Mouse (Mus musculus): ENCODE data around the gene Uaca. TPM values are rescaled to one million over a fixed set of nuclear protein-coding genes. Genes with fewer than 3 reads are reported as not detected.
A peak's percentile ranks its signal among the peaks of the same experiment; 100 is the strongest.

The Uaca gene
- polyA plus RNA-seq, 1 experiment from 2014 or later: 12.5 TPM

- Histone ChIP-seq H3K4me2 (ENCODE audit: low read length) (no peak overlapping the region), H3K4me1 (ENCODE audit: control insufficient read depth, insufficient read depth, low read length) (no peaks in the 10 kb centered on the region), H3K27ac (ENCODE audit: low read depth, low read length) (no peak overlapping the region), H3K27me3 (replicated peaks; ENCODE audit: control insufficient read depth, insufficient read depth, low read length) (no peaks in the 10 kb centered on the region), H3K36me3 (ENCODE audit: control insufficient read depth, insufficient read depth, low read length) (no peaks in the 10 kb centered on the region), H3K9ac (ENCODE audit: low read length) (no peak overlapping the region), H3K9me3 (replicated peaks; ENCODE audit: control insufficient read depth, low read length) (no peaks in the 10 kb centered on the region), H3K4me3 (ENCODE audit: low read depth, low read length) (no peak overlapping the region)
- peak; percentile 68 for DNase-seq (ENCODE audit: low spot score)
- no peak for ATAC-seq
- 31% methylated on average over 6 of the region's 6 CpGs for WGBS
These were observed 38.1 kb upstream of the Uaca start for GRCm38 (mm10) chr9:60756258-60756657.

GRCm38 (mm10) chr9:60756866-60757740 lies 37.2 kb upstream of the Uaca start:
- Histone ChIP-seq H3K36me3 (ENCODE audit: control insufficient read depth, insufficient read depth, low read length) (no peaks in the 10 kb centered on the region), H3K4me2 (ENCODE audit: low read length) (no peak overlapping the region), H3K27me3 (replicated peaks; ENCODE audit: control insufficient read depth, insufficient read depth, low read length) (no peaks in the 10 kb centered on the region), H3K4me1 (ENCODE audit: control insufficient read depth, insufficient read depth, low read length) (no peaks in the 10 kb centered on the region), H3K4me3 (ENCODE audit: low read depth, low read length) (no peak overlapping the region), H3K9me3 (replicated peaks; ENCODE audit: control insufficient read depth, low read length) (no peaks in the 10 kb centered on the region), H3K9ac (ENCODE audit: low read length) (no peak overlapping the region), H3K27ac (ENCODE audit: low read depth, low read length) (no peak overlapping the region)
- ATAC-seq (no peak), DNase-seq (ENCODE audit: low spot score) (no peak)
- 79% methylated on average over 15 of the region's 15 CpGs for WGBS

GRCm38 (mm10) chr9:60757817-60758216 lies 36.5 kb upstream of the Uaca start:
- H3K9ac ChIP-seq (ENCODE audit: low read length): no peak overlapping the region
- ATAC-seq: no peak
- no peaks in the 10 kb centered on the region for H3K4me1 ChIP-seq (ENCODE audit: control insufficient read depth, insufficient read depth, low read length)
- H3K4me2 ChIP-seq (ENCODE audit: low read length): no peak overlapping the region
- DNase-seq (ENCODE audit: low spot score): no peak
- no peak overlapping the region for H3K4me3 ChIP-seq (ENCODE audit: low read depth, low read length)
- no peaks in the 10 kb centered on the region for H3K9me3 ChIP-seq (replicated peaks; ENCODE audit: control insufficient read depth, low read length)
- WGBS: 76% methylated on average over 5 of the region's 5 CpGs
- H3K27ac ChIP-seq (ENCODE audit: low read depth, low read length): no peak overlapping the region
- H3K27me3 ChIP-seq (replicated peaks; ENCODE audit: control insufficient read depth, insufficient read depth, low read length): no peaks in the 10 kb centered on the region
- no peaks in the 10 kb centered on the region for H3K36me3 ChIP-seq (ENCODE audit: control insufficient read depth, insufficient read depth, low read length)

- DNase-seq (ENCODE audit: low spot score): no peak
- no peak for ATAC-seq
- no peaks in the 10 kb centered on the region for H3K36me3 ChIP-seq (ENCODE audit: control insufficient read depth, insufficient read depth, low read length)
- WGBS: 83% methylated on average over 10 of the region's 10 CpGs
- H3K4me1 ChIP-seq (ENCODE audit: control insufficient read depth, insufficient read depth, low read length): no peaks in the 10 kb centered on the region
- H3K4me2 ChIP-seq (ENCODE audit: low read length): no peak overlapping the region
- H3K9ac ChIP-seq (ENCODE audit: low read length): no peak overlapping the region
- no peaks in the 10 kb centered on the region for H3K9me3 ChIP-seq (replicated peaks; ENCODE audit: control insufficient read depth, low read length)
- H3K27me3 ChIP-seq (replicated peaks; ENCODE audit: control insufficient read depth, insufficient read depth, low read length): no peaks in the 10 kb centered on the region
- H3K27ac ChIP-seq (ENCODE audit: low read depth, low read length): no peak overlapping the region
- H3K4me3 ChIP-seq (ENCODE audit: low read depth, low read length): no peak overlapping the region
These were observed 34.8 kb upstream of the Uaca start for GRCm38 (mm10) chr9:60759436-60760007.

- Histone ChIP-seq H3K4me1 (ENCODE audit: control insufficient read depth, insufficient read depth, low read length) (no peaks in the 10 kb centered on the region), H3K4me3 (ENCODE audit: low read depth, low read length) (no peak overlapping the region), H3K27ac (ENCODE audit: low read depth, low read length) (no peak overlapping the region), H3K27me3 (replicated peaks; ENCODE audit: control insufficient read depth, insufficient read depth, low read length) (no peaks in the 10 kb centered on the region), H3K36me3 (ENCODE audit: control insufficient read depth, insufficient read depth, low read length) (no peaks in the 10 kb centered on the region), H3K9ac (ENCODE audit: low read length) (no peak overlapping the region), H3K4me2 (ENCODE audit: low read length) (no peak overlapping the region), H3K9me3 (replicated peaks; ENCODE audit: control insufficient read depth, low read length) (no peaks in the 10 kb centered on the region)
- ATAC-seq: no peak
- DNase-seq (ENCODE audit: low spot score): no peak
- WGBS: 69% methylated on average over 2 of the region's 2 CpGs
These were observed 29.2 kb upstream of the Uaca start for GRCm38 (mm10) chr9:60765181-60765580.

- 83% methylated on average over 9 of the region's 9 CpGs for WGBS
- H3K9ac ChIP-seq (ENCODE audit: low read length): no peak overlapping the region
- no peaks in the 10 kb centered on the region for H3K9me3 ChIP-seq (replicated peaks; ENCODE audit: control insufficient read depth, low read length)
- ATAC-seq (no peak), DNase-seq (ENCODE audit: low spot score) (no peak)
- no peak overlapping the region for H3K4me3 ChIP-seq (ENCODE audit: low read depth, low read length)
- no peaks in the 10 kb centered on the region for H3K4me1 ChIP-seq (ENCODE audit: control insufficient read depth, insufficient read depth, low read length)
- no peaks in the 10 kb centered on the region for H3K27me3 ChIP-seq (replicated peaks; ENCODE audit: control insufficient read depth, insufficient read depth, low read length)
- no peak overlapping the region for H3K4me2 ChIP-seq (ENCODE audit: low read length)
- no peaks in the 10 kb centered on the region for H3K36me3 ChIP-seq (ENCODE audit: control insufficient read depth, insufficient read depth, low read length)
- no peak overlapping the region for H3K27ac ChIP-seq (ENCODE audit: low read depth, low read length)
These were observed 25.9 kb upstream of the Uaca start for GRCm38 (mm10) chr9:60768393-60768792.

GRCm38 (mm10) chr9:60769711-60770111 lies 24.6 kb upstream of the Uaca start:
- no peaks in the 10 kb centered on the region for H3K36me3 ChIP-seq (ENCODE audit: control insufficient read depth, insufficient read depth, low read length)
- H3K4me2 ChIP-seq (ENCODE audit: low read length): no peak overlapping the region
- no peaks in the 10 kb centered on the region for H3K27me3 ChIP-seq (replicated peaks; ENCODE audit: control insufficient read depth, insufficient read depth, low read length)
- no peak overlapping the region for H3K9ac ChIP-seq (ENCODE audit: low read length)
- H3K4me1 ChIP-seq (ENCODE audit: control insufficient read depth, insufficient read depth, low read length): no peaks in the 10 kb centered on the region
- 82% methylated on average over 6 of the region's 6 CpGs for WGBS
- no peak overlapping the region for H3K4me3 ChIP-seq (ENCODE audit: low read depth, low read length)
- H3K27ac ChIP-seq (ENCODE audit: low read depth, low read length): no peak overlapping the region
- no peak for DNase-seq (ENCODE audit: low spot score)
- ATAC-seq: no peak
- no peaks in the 10 kb centered on the region for H3K9me3 ChIP-seq (replicated peaks; ENCODE audit: control insufficient read depth, low read length)

- Histone ChIP-seq H3K4me3 (ENCODE audit: low read depth, low read length) (no peak overlapping the region), H3K9me3 (replicated peaks; ENCODE audit: control insufficient read depth, low read length) (no peaks in the 10 kb centered on the region), H3K4me1 (ENCODE audit: control insufficient read depth, insufficient read depth, low read length) (no peaks in the 10 kb centered on the region), H3K27me3 (replicated peaks; ENCODE audit: control insufficient read depth, insufficient read depth, low read length) (no peaks in the 10 kb centered on the region), H3K27ac (ENCODE audit: low read depth, low read length) (no peak overlapping the region), H3K4me2 (ENCODE audit: low read length) (no peak overlapping the region), H3K9ac (ENCODE audit: low read length) (no peak overlapping the region), H3K36me3 (ENCODE audit: control insufficient read depth, insufficient read depth, low read length) (no peaks in the 10 kb centered on the region)
- no peak for ATAC-seq
- WGBS: 80% methylated on average over 2 of the region's 2 CpGs
- DNase-seq (ENCODE audit: low spot score): no peak
These were observed 20.6 kb upstream of the Uaca start for GRCm38 (mm10) chr9:60773713-60774112.

- Histone ChIP-seq H3K27me3 (replicated peaks; ENCODE audit: control insufficient read depth, insufficient read depth, low read length) (no peaks in the 10 kb centered on the region), H3K9me3 (replicated peaks; ENCODE audit: control insufficient read depth, low read length) (no peaks in the 10 kb centered on the region), H3K9ac (ENCODE audit: low read length) (no peak overlapping the region), H3K36me3 (ENCODE audit: control insufficient read depth, insufficient read depth, low read length) (no peaks in the 10 kb centered on the region), H3K4me1 (ENCODE audit: control insufficient read depth, insufficient read depth, low read length) (no peaks in the 10 kb centered on the region), H3K27ac (ENCODE audit: low read depth, low read length) (no peak overlapping the region), H3K4me2 (ENCODE audit: low read length) (no peak overlapping the region), H3K4me3 (ENCODE audit: low read depth, low read length) (no peak overlapping the region)
- WGBS: 87% methylated on average over 9 of the region's 9 CpGs
- no peak for DNase-seq (ENCODE audit: low spot score)
- ATAC-seq: no peak
These were observed 17.4 kb upstream of the Uaca start for GRCm38 (mm10) chr9:60776899-60777298.

Data from forebrain, embryonic 14.5 days (tissue).